Mouse (Mus musculus) hindbrain, embryonic 16.5 days (tissue): ENCODE results near the gene Tent4b. TPM values are rescaled to one million over a fixed set of nuclear protein-coding genes. Genes with fewer than 3 reads are reported as not detected.
"Not testable (repeated sequence)": the region's sequence is repeated elsewhere in the genome, so short reads cannot be mapped to it uniquely, and the experiment has no call there.

Source experiments
- ATAC-seq: fragments of 200-750 bp; cut with Nextera tagmentation; 2 replicates; pipeline ENCODE4 v1.8.0; 2017; ENCODE audit warnings: moderate TSS enrichment, moderate library complexity
- H3K27ac ChIP-seq: fragments of 300-500 bp; sonication (generic); 2 replicates; pipeline ENCODE4 v1.5.1; 2014; ENCODE audit warnings: low read depth, mild to moderate bottlenecking, control low read depth, low read length, moderate library complexity
- H3K27me3 ChIP-seq: fragments of 300-500 bp; sonication (generic); replicated peaks from 2 replicates; pipeline ENCODE4 v1.6.1; 2014; ENCODE audit warnings: low read length; ENCODE audit not compliant: control insufficient read depth, insufficient read depth
- H3K36me3 ChIP-seq: fragments of 300-500 bp; sonication (generic); 2 replicates; pipeline ENCODE4 v1.6.1; 2014; ENCODE audit warnings: mild to moderate bottlenecking, low read length, moderate library complexity, mixed read lengths; ENCODE audit not compliant: control insufficient read depth, insufficient read depth
- H3K4me1 ChIP-seq: fragments of 300-500 bp; sonication (generic); 2 replicates; pipeline ENCODE4 v1.6.1; 2014; ENCODE audit warnings: low read depth, low read length; ENCODE audit not compliant: control insufficient read depth, insufficient read depth
- H3K4me2 ChIP-seq: fragments of 300-500 bp; sonication (generic); 2 replicates; pipeline ENCODE4 v1.6.1; 2014; ENCODE audit warnings: mild to moderate bottlenecking, low read length, control low read depth, moderate library complexity
- H3K4me3 ChIP-seq: fragments of 300-500 bp; sonication (generic); 2 replicates; pipeline ENCODE4 v1.5.1; 2014; ENCODE audit warnings: mild to moderate bottlenecking, low read length, control low read depth, moderate library complexity
- H3K9ac ChIP-seq: fragments of 300-500 bp; sonication (generic); 2 replicates; pipeline ENCODE4 v1.6.1; 2014; ENCODE audit warnings: low read depth, mild to moderate bottlenecking, control low read depth, low read length, moderate library complexity
- H3K9me3 ChIP-seq: fragments of 300-500 bp; sonication (generic); 2 replicates; pipeline ENCODE4 v1.6.1; 2014; ENCODE audit warnings: mild to moderate bottlenecking, low read length, moderate library complexity; ENCODE audit not compliant: control insufficient read depth
- WGBS: fragments of 180-500 bp; shearing (Covaris S2); extraction: QIAGEN DNeasy Blood & Tissue Kit; methylation state at CpG from one replicate; pipeline ENCODE4 v1.1.7; 2014; 5-methylcytosine and 5-hydroxymethylcytosine counted together
- polyA plus RNA-seq: library from polyadenylated mRNA; unstranded; fragments of >200 nt; fragmentation: Nextera tagmentation; extraction: Ambion mirVana; gene quantifications from 2 replicates; pipeline ENCODE4 v1.2.1, GENCODE M21; 2015

Gene Tent4b
- polyA plus RNA-seq, 1 experiment from 2014 or later = 7.7 TPM

DNA sequence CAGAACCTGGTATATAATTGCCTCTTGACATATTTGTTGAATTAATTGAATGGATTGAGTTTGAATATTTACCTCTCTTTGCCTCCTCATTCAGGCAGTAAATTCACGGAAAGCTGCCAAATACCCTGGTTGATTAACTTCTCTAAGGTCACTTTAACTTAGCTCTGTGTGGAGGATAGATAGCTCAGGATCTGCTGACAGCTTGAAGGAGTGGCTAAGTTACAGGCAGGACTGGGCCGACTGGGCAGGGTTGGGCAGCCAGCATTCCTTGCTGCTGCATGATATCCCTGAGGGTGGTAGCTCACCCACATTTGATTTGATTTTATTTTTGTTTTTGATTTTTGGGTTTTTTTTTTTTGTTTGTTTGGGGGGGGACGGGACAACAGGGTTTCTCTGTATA lies 1.7 kb upstream of the Tent4b start:
- Histone ChIP-seq H3K9me3 (no peaks in the 10 kb centered on the region), H3K27ac (no peak overlapping the region), H3K4me3 (no peak overlapping the region), H3K9ac (no peak overlapping the region), H3K4me1 (peaks cover 18% of the 10 kb centered on the region), H3K36me3 (no peaks in the 10 kb centered on the region), H3K4me2 (no peak overlapping the region), H3K27me3 (no peaks in the 10 kb centered on the region)
- WGBS = 66% methylated on average over 3 of the region's 3 CpGs
- no peak for ATAC-seq

DNA sequence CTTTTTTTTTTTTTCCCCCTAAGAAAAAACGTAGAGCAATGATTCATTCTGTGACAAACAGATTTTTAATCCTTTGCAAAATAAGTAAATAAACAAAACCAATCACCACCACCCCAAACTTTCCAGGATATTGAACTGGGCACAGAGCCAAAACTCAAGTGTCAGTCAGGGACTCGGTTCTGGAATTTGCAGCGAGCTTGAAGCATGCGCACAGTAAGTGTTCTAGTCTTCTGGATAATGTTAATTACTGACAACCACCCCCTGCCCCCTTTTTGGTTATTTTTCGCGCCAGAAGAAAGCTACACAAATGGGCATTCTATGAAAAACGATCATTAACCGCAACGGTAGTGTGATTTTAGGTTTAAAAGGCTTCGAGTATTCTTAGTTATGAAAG lies 465 bp upstream of the Tent4b start:
- Histone ChIP-seq H3K27ac (peak overlapping the region; percentile 99), H3K4me1 (peaks cover 25% of the 10 kb centered on the region), H3K9ac (peak overlapping the region; percentile 91), H3K4me3 (peak overlapping the region; percentile 92), H3K27me3 (no peaks in the 10 kb centered on the region), H3K36me3 (no peaks in the 10 kb centered on the region), H3K4me2 (peak overlapping the region; percentile 77), H3K9me3 (no peaks in the 10 kb centered on the region)
- ATAC-seq = no peak; the same call in 1 of the 2 replicates
- WGBS = under 1% methylated on average over 10 of the region's 10 CpGs

DNA sequence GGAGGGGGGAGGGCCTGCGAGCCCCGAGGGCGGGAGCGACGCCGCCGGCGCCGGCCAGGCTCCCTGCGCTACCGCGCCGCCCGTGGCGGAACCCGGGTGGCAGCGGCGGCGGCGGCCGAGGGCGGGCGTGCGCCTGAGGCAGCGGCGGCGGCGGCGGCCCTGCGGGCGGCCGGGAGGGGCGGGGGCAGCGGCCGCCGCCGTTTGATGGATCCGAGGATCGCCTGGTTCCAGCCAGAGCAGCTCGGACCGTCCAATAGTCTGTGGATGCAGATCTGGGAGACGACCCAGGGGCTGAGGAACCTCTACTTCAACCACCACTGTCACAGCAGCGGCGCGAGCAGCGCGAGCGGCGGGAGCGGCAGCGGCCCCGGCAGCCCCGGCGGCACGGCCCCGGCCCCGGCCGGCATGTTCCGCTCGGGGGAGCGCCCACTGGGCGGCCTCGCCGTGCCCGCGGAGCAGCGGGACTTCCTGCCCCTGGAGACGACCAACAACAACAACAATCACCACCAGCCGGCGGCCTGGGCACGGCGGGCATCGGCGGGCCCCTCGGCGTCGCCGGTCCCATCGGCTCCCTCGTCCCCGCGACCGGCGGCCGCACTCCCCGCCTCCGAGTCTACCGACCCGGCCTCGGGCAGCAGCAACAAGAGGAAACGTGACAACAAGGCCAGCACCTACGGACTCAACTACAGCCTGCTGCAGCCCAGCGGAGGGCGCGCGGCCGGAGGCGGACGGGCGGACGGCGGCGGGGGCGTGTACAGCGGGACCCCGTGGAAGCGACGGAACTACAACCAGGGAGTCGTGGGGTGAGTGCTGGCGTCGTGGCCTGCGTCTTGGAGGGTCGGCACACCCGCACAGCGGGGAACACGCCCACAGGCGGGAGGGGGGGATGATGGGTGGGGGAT lies 938 bp downstream of the Tent4b start:
- peak overlapping the region; percentile 99 for H3K27ac ChIP-seq
- H3K4me2 ChIP-seq = peak overlapping the region; percentile 93
- no peaks in the 10 kb centered on the region for H3K9me3 ChIP-seq
- H3K36me3 ChIP-seq = no peaks in the 10 kb centered on the region
- H3K9ac ChIP-seq = peak overlapping the region; percentile 91
- peak; percentile 46 for ATAC-seq
- no peaks in the 10 kb centered on the region for H3K27me3 ChIP-seq
- under 1% methylated on average over 98 of the region's 117 CpGs for WGBS
- H3K4me3 ChIP-seq = peak overlapping the region; percentile 92
- peaks cover 33% of the 10 kb centered on the region for H3K4me1 ChIP-seq

DNA sequence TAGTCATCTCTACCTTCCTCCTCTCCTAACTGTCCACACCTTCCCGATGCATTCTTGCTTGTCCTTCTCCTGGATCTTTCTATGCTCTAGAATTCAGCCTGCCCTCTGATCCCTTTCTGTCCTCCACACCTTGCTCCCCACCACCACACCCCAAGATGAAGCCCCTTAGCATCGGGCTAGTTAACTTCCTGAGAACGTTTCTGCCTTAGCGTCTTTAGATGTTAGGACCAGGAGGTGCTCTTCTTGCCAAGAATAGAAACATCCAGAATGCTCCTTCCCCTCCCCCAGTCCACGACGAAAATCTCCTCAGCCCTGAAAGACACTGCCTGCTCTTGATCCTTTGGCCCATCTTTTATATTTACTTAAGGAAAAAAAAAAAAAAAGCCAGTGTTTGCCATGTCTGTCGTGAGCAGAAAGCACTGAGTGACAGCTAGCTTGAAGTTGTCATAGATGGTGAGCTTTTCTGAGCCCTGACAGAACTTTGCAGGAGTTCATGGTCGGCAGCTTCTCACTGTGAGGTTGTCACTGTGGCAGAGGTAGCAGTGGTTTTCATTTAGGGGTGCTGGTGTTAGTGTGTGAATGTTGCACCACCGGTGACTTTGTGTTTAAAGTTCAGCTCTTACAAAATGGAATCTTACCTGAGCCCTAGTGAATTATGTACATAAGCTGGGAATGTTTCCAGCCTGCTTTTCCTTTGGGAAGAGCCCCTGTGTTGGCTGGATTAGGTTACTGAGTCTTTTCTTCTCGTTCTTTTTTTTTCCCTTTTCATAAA lies 1.9 kb downstream of the Tent4b start:
- WGBS = 17% methylated on average over 10 of the region's 10 CpGs
- Histone ChIP-seq H3K9ac (peak overlapping the region; percentile 91), H3K36me3 (no peaks in the 10 kb centered on the region), H3K9me3 (no peaks in the 10 kb centered on the region), H3K27me3 (no peaks in the 10 kb centered on the region), H3K4me1 (peaks cover 34% of the 10 kb centered on the region), H3K4me2 (peak overlapping the region; percentile 93), H3K27ac (no peak overlapping the region), H3K4me3 (peak overlapping the region; percentile 92)
- ATAC-seq = no peak

DNA sequence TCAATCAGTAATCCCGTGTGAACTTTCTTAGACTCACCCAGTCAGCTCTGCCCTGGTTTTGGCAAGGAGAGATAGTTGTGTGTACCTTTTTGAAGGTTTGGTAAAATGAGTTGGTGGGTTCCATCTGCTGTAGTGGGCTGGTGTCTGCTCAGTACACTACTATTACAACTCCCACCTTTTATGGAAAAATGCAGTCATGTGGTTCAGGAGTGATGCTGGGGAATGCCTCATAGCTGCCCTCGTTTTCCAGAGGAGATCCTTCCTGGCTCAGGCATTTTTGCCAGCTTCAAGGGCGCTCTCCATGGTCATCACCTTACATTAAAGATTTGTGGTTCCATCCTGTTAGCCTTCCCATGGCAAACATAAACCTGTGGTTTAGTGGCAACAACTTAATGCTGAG lies 2.6 kb downstream of the Tent4b start:
- ATAC-seq = no peak
- H3K9ac ChIP-seq = peak overlapping the region; percentile 5; the same call in 1 of the 2 replicates
- H3K27ac ChIP-seq = no peak overlapping the region
- 56% methylated on average over 3 of the region's 3 CpGs for WGBS
- H3K36me3 ChIP-seq = no peaks in the 10 kb centered on the region
- peak overlapping the region; percentile 93 for H3K4me2 ChIP-seq
- peak overlapping the region; percentile 92; the same call in 1 of the 2 replicates for H3K4me3 ChIP-seq
- peaks cover 34% of the 10 kb centered on the region for H3K4me1 ChIP-seq
- no peaks in the 10 kb centered on the region for H3K27me3 ChIP-seq
- H3K9me3 ChIP-seq = no peaks in the 10 kb centered on the region

- Histone ChIP-seq H3K4me3 (no peak overlapping the region), H3K27ac (no peak overlapping the region), H3K4me1 (peaks cover 27% of the 10 kb centered on the region), H3K4me2 (no peak overlapping the region), H3K27me3 (no peaks in the 10 kb centered on the region), H3K9ac (no peak overlapping the region), H3K9me3 (no peaks in the 10 kb centered on the region), H3K36me3 (no peaks in the 10 kb centered on the region)
- no peak for ATAC-seq
- WGBS = 53% methylated on average over 9 of the region's 9 CpGs
Measured at GRCm38 (mm10) chr8:88206016-88206415, 7.0 kb downstream of the Tent4b start.

DNA sequence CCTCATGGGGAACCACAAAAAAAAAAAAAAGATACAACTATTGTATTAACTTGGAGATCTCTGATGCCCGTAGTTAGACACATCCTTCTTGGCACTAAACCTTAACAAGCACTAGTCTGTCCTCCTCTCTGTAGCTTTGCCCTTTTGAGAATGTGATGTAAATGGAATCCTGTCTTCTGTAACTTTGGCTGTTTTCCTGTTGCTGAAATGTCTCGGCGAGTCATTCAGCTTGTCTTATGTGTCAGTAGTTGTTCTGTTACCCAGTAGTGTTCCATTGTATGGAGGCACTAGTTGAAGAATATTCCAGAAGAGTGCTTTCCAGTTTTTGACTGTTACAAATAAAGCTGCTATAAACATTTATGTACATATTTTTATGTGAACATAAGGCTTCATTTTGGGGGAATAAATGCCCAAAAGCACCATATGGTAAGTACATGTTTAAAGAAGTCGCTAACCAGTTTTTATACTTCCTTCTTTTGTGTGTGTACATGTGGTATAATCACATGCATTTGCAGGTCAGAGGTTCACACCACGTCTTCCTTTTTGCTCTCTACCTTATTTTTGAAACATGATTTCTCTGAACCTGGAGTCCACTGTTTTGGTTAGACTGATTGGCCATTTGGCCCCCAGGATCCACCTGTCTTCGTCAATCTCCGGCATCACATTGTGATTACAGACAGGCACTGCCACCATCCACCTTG lies 8.3 kb downstream of the Tent4b start:
- H3K27me3 ChIP-seq = no peaks in the 10 kb centered on the region
- no peak overlapping the region for H3K27ac ChIP-seq
- no peak for ATAC-seq
- H3K36me3 ChIP-seq = no peaks in the 10 kb centered on the region
- peaks cover 16% of the 10 kb centered on the region for H3K4me1 ChIP-seq
- H3K9me3 ChIP-seq = no peaks in the 10 kb centered on the region
- H3K9ac ChIP-seq = no peak overlapping the region
- no peak overlapping the region for H3K4me3 ChIP-seq
- 90% methylated on average over 7 of the region's 7 CpGs for WGBS
- H3K4me2 ChIP-seq = no peak overlapping the region

- not testable (repeated sequence) for H3K9ac ChIP-seq, ATAC-seq, H3K27me3 ChIP-seq, H3K4me2 ChIP-seq, H3K4me3 ChIP-seq, H3K27ac ChIP-seq, H3K4me1 ChIP-seq, H3K9me3 ChIP-seq, H3K36me3 ChIP-seq
- 93% methylated on average over 5 of the region's 6 CpGs for WGBS
Measured at GRCm38 (mm10) chr8:88209930-88210827, 11.2 kb downstream of the Tent4b start.
